Mouse (Mus musculus) right cerebral cortex, postnatal 4 days (tissue): ENCODE data around the gene Bbs9.

Experiments
- DNase-seq: peaks from one replicate; pipeline ENCODE4 v3.0.0-alpha.2; 2022

Bbs9 gene

DNA sequence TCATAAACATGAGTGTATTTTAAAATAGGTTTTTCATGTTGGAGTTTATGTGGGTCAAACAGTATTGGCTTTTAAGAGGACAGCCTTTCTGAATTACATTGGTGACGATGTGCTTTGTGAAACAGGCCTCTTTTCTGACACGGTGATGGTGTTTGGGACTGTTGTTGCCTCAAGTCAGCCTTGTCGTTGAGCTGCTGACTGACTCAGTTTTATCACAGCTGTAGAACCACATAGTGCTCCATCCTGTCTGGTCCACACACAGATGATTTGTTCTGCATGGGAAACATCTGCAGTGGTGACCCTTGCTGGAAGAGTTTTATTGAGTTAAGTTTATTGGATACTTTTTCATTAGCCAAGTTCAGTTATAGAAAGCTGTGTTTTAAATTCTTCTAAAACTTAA, 283.0 kb downstream of the Bbs9 start:
- DNase-seq: no peak

DNA sequence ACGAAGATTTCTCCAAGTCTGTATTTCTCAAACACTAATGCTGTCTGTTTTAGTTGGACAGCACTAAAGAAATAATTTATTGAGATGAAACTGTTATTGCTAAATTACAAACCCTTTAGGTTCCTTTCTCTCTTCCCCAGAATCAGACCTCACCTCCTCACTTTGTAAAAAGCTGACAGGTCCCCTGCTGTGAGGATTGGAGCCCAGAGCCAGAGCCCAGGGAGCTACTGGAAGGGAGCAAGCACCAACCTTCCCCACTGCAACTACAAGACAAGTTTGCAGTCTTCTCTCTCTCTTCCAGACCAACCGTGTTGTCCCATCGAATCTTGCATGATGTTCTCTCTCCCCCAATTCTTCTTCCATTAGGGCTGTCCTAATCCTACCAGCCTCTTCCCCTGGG, 283.7 kb downstream of the Bbs9 start:
- no peak for DNase-seq

DNA sequence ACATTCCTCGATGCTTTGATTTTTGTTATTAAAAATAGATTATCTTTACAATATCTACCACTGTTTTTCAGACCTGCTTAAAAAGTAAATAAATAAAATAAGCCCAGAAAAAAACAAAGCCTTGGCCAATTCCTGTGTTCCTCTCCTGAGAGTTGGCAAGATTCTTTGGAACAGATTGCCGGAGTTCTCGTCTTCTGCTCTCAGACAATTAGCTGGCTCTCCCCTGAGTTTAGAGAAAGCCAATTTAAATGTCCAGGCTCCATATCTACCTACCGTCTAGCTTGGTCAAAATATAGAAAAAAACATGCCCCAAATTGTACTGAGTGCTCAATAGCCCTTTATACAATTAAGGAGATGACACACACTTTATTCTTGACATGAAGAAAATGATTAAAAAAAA, 284.9 kb downstream of the Bbs9 start:
- no peak for DNase-seq

DNA sequence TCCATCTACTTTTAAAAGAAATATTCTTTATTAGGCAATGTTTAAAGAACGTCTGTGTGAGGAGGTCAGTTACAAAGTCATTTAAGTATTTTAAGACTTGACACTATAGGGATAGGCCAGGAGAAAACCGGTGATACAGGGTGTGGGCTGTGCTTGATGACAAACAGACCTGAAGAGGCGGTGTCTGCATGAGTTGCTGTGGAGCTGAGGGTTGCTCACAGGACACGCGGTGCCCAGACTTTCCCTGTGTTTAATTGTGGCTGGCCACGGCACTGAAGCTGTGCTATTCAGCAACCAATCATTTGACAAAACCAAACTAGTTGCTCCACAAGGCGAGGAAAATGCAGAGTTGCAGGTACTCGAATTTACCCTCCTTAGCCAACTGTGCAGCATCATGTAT, 286.0 kb downstream of the Bbs9 start:
- no peak for DNase-seq

DNA sequence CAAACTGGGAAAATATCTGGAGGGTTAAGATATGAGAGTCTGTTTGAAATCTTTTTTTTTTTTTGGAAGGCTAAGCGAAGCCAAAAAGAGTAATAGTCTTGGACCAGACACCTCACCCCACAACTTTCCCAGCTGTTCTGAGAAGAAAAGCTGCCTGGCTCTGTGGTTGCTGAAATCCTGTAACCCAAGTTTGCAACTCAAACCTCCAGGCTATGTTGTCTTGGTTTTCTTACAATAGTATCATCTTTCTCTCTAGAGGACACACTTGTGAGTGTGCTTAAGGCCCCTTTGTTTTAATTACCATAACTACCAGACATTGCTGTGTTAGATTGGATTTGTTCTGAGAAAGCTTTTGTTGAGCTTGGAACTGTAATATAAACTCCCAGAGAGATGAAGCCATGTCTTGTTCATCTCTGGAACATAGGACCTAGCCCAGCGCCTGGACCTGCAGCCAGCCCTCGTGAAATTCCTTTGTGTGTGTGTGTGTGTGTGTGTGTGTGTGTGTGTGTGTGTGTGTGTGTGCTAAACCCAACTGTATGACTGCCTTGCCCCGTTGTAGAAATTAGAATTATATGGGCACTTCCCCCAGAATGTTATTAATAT, 290.2 kb downstream of the Bbs9 start:
- DNase-seq: no peak

DNA sequence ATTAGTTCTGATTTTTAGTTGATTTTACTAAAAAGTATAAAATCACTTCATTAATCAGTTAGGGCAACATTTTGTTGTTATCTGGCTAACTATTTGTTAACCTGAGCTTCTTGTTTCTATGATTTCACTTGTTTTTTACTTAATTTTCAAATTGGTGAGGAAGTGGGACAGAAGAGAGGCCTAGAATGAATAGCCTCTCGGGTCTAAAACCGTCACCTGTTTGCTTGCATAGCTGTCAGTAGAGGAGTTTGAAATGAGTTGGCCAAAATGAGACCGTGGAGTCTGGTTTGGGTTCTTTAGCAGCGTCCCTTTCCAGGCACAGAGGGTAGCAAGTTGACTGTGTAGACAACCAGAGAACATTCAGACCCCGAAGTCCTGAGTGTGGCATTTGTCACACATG, 291.6 kb downstream of the Bbs9 start:
- DNase-seq: no peak

DNA sequence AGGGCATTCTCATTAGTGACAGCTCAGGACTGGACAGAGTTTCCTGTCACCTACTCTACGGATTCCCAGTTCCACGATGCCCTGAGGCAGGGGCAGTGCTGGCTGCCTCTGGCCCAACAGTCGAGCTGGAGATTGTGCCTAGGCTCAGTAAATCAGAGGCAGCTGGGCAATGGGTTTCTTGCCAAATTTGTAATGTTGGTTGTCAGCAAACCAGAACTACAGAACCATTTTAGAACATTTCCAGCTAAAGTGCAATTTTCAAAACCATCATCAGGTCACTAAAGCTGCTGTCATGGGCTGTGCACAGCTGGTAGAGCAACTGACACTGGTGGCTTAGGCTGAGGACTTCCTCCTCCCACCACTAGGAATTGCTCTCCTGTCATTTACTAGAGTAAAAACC, 292.3 kb downstream of the Bbs9 start:
- DNase-seq: no peak

DNA sequence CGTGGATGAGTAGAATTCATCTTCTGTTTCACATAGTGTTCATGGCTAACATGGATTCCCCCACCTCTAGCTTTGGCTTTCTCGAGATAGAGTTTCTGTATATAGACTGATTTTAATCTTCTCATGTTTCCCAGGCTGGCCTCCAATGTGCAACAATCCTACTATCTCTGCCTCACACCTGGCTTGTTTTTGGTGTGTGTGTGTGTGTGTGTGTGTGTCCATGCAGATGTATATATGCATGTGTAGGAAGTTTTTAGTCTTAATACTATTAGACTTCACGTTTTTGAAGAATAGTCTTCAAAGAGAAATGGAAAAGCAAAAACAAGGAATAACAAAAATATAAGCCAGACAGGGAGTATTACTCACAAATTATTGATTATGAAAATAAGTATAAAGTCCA, 296.3 kb downstream of the Bbs9 start:
- DNase-seq: no peak

DNA sequence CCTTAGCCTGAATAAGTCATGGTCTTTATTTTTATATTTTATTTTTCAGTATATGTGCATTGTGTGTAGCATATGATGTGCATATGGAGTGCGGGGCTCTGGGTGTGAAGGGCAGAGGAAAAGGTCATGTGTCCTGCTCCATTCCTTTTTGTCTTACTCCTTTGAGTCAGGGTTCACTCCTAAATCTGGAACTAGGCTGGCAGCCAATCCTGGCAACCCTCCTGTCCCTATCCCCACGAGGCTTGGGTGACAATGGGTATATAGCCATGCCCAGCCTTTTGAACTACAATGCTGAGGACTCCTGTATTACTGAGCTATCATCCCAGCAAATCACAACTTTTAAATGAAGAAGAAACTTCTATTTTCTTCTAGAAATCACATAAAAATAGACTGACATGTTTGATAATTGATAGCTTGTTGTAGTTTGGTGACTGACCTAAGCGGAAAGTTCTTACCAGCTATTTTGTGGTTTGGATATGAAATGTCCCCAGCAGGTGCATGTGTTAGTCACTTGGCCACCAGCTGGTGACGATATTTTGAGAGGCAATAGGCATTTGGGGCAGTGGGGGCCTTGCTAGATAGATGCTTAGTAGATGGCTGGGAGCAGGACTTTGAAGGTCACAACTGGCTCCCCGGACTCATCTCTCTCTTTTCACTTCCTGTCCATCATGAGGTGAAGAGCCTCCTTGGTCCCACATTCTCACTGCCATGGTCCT, 300.9 kb downstream of the Bbs9 start:
- no peak for DNase-seq

DNA sequence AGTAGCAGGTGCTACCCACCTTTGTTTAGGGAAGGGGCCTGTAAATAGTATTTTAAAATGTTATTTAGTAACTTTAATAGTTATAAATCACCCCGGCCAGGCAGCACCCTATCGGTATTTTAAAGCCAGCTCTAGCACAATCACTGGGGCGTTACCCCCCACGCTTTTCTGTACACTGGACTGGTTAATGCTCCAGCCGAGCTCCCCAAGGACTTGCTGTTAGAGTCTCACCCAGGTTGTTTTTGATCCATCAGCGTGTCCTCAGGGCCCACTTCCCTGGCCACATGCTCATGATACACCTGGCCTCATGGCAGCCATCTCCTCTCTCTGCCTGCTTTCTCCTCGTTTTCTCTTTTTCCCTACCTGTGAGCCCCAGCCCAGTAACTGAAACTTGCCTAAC, 301.9 kb downstream of the Bbs9 start:
- no peak for DNase-seq

DNA sequence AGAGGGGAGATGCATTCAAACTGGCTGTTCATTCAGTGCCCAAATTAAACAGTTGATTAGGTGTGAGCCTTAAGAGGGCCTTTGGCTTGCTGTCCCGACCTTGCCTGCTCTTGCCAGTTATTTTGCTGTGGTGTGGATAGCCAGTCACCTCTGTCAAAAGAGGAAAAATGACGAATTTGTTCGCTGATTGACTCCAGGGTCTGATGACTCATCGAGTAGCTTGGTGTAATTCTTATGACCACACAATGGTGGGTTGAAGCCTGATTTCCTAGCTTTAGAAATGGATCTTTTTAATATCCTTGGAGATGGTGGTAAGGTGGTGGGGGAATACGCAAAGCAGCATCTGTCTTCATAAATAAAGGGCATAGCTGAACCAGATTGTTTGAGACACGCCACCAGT, 304.1 kb downstream of the Bbs9 start:
- no peak for DNase-seq

DNA sequence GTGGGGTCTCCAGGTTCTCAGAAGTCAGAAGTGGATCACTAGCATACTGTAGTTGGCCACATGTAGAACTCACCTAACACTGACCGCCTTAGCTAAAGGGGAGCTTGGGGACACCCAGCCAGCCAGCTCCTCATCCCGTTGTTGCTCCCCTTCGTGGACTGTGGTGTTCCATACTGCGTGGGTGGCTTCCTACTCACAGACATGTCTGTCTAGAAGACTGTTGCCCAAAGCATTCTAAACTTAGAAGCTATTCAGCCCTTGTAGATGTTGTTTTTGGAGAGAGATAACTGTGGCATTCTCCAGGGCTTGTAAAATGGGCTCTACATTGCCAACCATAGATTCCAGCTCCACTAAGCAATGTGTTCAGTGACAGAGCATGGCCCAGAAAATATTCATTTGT, 310.5 kb downstream of the Bbs9 start:
- no peak for DNase-seq

DNA sequence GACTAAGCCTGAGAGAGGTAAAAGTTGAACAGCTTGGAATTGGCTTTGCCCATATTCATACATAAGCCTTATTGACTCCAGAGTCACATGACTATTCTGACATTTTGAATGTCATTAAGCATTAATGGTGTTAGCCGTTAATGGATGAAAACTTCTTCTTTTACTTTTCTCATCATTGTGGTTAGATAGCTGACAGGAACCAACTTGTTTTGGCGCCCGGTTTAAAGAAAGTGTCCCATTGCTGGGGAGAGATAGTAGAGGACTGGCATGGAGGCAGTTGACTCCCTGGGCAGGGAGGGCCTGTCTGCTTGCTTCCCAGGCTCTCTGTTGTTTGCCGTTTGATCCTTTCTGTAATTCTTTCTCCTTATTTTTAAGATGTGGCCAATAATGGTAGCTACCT, 312.9 kb downstream of the Bbs9 start:
- no peak for DNase-seq

DNA sequence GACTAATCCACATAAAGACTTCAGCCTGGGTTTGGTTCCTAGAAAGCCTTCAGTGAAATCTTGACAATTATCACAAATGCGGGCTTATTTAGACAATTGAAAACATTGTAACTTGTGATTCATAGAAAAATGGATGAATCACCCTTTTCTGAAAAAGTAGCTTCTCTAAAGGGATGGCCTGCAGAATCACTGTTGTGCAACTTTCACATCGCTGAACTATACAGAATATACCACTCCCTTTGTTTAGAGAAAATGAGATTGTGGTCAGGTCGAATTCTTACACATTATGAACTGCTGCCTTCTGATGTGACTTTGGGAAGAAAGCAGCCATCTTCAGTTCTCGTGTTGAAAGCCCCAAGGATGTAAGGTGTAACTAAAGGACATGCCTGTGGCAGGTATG, 313.3 kb downstream of the Bbs9 start:
- DNase-seq: no peak

DNA sequence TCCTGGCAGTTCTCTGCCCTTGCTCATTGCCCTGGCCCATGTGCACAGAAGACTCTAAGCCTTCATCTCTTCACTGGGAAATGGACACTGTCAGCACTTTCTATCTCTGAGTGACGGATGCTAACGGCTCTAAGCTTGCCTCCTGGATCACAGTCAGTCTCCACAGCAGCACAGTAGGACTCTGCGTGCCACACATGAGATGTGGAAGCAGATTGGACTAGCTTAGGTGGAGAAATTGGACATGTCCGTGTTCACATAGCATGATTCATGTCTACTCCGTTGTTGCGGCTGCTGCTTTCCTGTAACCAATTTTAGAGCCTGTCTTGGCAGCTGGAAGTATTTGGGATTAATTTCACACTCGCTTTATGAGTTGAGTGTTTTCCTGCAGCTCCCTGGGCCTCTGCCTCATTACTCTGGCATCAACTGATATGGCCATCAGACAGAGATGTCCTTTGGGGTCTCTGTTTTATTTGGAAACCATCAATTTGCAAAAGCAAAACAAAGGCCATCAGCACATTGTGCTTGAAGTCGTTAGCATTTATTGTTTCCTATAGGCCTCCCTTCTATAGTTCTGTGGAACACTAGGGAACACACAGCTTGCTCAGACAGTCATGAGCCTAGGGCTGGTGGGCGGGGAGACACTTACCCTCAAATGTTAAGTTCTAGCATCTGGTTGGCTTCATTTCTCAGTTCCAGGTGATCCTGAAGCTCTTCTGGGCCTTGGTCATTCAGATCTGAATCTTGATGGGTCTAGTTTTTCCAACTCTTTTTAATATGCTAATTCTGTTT, 314.1 kb downstream of the Bbs9 start:
- DNase-seq: no peak

DNA sequence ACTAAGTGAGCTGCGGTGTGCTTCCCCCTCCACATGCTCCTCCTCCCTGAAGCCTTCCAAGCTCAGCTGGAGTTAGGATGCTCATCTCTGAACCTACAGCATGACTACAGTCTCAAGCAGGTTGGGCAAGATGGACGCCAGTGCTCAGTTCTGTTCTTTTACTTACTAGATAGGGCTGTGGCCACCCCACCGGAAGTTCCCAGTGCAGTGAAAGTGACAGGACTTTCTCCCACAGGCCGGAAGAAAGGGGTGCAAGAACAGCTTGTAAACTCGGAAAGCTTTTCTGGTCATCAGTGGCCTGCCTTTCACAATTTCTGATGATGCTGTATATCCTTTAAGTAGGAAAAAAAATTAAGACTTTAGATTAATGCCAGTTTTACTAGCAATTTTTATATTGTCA, 315.7 kb downstream of the Bbs9 start:
- no peak for DNase-seq

DNA sequence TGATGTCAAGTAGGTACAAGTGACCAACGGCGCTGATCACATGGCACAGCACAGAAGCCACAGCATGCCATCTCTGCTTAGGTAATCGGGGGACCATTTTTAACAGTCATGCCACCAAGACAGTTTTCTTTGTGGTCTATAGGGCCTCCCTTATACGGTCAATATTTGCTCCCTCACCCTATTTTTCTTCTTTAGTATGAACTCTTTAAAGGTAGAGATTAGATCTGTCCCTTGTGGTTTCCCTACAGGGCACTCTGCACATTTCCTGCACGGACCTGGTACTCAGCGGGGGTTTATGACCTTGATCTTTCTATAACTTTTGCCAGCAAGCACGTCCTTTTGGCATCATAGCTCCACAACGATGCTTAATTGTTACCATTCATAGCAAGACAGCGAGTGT, 316.2 kb downstream of the Bbs9 start:
- DNase-seq: no peak

DNA sequence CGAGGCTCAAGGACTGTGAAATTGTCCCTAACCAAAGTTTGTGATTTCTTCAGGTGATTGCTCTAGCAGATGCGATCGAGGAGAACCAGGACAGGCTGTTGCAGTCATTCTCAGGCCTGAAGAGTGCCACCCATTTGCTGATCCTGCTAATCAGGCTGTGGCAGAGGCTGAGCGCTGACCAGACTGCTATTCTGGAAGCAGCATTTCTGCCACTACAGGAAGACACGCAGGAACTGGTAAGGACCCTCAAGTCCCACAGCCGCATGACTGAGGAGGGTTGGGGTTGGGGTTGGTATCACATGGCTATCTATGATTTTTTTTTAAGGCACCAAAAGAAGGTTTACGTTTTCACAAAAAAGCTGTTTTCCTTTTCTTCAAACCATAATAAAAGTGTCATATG, 318.2 kb downstream of the Bbs9 start:
- no peak for DNase-seq

DNA sequence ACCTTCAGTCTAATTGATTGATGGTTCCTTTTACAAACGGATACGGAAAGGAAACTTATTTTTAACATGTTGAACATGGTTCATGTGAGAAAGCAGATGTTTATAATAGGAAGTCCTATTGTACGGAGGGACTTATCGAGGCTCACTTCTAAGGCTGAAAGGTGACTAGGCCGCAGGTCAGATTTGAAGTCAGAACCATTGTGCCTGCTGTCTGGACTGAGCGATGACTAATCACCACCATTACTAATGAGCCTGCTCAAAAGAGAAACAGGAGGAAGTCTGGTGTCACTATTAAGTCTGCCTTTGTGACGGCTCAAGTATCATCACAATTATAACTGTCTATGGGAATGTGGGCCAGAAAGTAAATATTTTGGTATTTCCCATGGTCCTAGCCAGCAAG, 325.2 kb downstream of the Bbs9 start:
- no peak for DNase-seq

DNA sequence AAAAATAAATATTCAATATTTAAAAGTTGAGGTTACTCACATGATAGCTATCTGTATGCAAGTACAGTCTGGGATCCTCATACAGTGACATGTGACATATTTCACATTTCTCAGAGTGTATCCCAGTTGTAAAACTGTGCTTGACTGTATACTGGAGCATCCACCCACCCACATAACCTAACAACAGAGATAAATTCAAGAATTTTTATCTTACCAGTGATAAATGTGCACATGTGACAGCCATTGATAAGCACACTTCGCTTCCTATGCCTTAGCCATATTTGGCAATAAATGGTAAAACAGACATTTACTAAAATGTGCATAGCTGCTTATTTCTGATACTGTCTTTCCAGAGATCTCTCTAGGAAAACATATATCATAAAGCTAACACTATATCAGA, 330.5 kb downstream of the Bbs9 start:
- DNase-seq: no peak

DNA sequence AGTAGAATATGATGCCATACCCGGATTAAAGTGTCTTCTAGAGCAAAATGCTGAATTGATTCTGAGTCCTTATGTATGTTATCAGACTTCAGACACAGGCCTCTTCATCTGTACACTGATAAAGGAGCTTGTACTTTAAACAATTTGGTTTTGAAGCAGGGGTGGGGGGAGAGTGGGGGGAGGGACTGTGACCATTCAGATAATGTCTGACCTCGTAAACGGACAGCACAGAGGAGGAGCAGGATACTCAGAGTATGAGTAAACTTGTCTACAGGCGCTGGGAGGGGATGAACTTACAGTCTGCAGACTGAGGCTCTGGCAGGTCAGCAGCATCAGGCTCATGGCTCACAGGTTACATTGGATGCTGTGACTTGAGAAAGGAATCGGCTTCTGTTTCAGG, 331.0 kb downstream of the Bbs9 start:
- DNase-seq: no peak

DNA sequence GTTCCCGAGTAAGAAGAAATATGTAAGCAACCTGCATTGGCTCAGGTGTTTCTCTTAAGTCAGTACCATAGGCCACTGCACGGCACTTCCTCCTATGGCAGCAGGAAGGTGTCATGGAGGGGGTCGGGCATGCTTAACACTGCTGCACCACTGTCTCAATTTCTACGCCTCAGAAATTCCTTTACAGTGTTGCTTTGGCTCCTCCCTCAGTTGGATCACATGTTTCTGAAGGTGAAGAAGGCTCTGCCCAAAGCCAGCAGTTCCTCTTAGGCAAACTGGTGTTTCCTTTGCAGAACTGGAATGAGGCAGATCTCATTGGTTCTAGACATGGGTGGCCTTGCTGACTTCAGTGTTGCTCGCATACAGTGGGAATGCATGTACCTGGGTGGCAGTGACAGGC, 332.2 kb downstream of the Bbs9 start:
- DNase-seq: no peak

DNA sequence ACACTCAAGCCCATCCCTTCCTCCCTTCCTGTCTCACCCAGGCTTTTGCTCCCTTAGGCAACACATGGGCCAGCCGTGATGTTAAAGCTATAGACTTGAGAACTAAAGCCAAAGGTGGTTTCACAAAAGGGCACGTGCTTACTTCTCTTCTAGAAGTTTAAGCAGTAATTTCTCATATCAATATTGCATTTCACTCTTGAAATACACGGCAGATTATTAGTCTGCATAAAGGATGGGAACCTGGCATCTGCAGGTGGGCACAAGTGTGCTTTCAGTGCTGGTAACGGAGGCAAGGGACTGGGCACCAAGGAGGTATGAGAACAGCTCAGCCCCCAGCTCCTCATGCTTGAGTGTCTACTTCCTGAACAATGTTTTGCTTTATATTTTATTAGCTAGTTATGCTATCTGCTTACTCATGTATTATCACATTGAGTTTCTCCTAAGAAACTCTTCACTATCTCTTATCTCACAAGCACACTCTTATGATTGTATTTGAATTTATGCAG, 334.2 kb downstream of the Bbs9 start:
- no peak for DNase-seq

DNA sequence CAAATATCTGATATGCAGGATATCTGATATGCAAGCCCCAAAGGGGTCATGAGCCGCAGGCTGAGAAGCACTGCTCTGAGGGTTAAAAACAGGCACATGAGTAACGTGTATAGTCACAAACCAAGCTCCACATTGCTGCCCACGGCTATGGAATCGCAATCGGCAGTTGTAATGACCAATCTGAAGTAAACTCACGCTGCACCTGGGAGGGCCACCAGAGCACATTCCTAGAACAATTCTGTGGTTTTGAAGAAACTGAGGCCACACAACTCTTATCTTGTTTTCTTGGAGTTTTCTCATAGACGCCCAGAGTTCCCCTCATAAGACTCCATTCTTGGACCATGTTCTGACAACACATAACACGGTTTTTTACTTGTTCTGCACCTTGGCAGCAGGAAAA, 334.9 kb downstream of the Bbs9 start:
- no peak for DNase-seq
